Mouse (Mus musculus) E14TG2a.4 (cell line): ENCODE measurements around the gene Pxdn.

Experiments
- CTCF ChIP-seq: conservative IDR thresholded peaks from 2 replicates; pipeline ENCODE4 v1.5.1; 2014; ENCODE audit warnings: low read length
- NANOG ChIP-seq: IDR thresholded peaks from 2 replicates; pipeline ENCODE4 v1.6.1; 2014; ENCODE audit warnings: borderline replicate concordance, low read length, mixed read lengths
- POU5F1 ChIP-seq: IDR thresholded peaks from 2 replicates; pipeline ENCODE4 v1.6.1; 2014; ENCODE audit warnings: low read length, borderline replicate concordance

DNA sequence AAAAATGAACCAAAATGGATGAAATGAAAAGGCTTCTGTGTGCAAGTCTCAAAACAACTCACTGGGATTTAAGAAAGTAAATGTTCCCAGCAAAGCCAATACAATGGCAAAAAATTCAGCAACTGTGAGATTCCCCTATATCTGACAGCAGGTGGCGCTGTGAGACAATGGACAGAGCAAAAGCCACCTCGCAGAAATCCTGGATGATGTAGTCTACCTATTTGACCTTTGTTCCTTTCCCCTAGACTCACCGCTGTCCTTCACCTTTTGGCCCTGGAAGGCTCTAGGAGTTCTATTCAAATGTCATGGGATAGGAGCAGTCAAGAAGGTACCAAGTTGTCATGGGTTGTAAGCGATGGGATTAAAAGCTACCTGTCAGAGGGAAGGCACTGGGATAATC is 112.8 kb downstream of the Pxdn start:
- TF ChIP-seq CTCF (peak; percentile 44), NANOG (no peak), POU5F1 (no peak)
